Mouse (Mus musculus): ENCODE data around the gene Atp6v1c2.

DNA sequence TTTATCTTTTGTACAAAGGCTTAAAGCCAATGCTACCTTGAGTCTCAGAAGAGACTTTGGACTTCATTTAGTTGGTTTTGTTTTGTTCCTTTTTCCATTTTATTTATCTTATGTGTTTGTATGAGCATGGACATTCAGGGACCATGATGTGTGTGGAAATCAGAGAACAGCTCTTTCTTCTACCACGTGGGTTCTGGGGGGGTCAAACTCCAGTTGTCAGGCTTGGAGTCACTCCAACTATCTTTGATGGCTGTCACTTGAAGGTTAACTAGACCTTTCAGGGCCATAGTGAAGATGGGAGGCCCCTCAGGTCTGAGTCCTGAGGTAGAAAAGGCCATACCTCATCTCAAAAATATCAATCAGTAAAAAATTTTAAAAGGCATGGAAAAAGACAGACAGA lies 4.3 kb upstream of the Atp6v1c2 start:
- TF ChIP-seq CTCF (IDR thresholded peaks at IDR 0.05; ENCODE audit: control insufficient read depth, insufficient read depth, insufficient read length), result no peak
- TF ChIP-seq MYOD1 (IDR thresholded peaks at IDR 0.05; ENCODE audit: control insufficient read depth, insufficient read length, low read depth), result no peak
- TF ChIP-seq USF1 (IDR thresholded peaks at IDR 0.05; ENCODE audit: low read depth), result no peak
- TF ChIP-seq MAX (IDR thresholded peaks at IDR 0.05), result no peak
- no peak for TF ChIP-seq FOSL1 (IDR thresholded peaks at IDR 0.05; ENCODE audit: insufficient read depth, low read length, poor library complexity, severe bottlenecking)
- TF ChIP-seq CEBPB (IDR thresholded peaks at IDR 0.05; ENCODE audit: low read depth), result no peak
- TF ChIP-seq MYOG (IDR thresholded peaks at IDR 0.05; ENCODE audit: control insufficient read depth, extremely low read depth, insufficient read length), result no peak
